Mouse (Mus musculus) bone marrow macrophage, adult 2 months (primary cell): ENCODE data around the gene Foxa1. TPM values are rescaled to one million over a fixed set of nuclear protein-coding genes. Genes with fewer than 3 reads are reported as not detected.

Experiments
- H3K27ac ChIP-seq: 2 replicates; pipeline ENCODE4 v1.5.1; 2012; ENCODE audit warnings: low read depth, low read length; ENCODE audit not compliant: insufficient read depth
- H3K4me1 ChIP-seq: 2 replicates; pipeline ENCODE4 v1.6.1; 2012; ENCODE audit warnings: low read length; ENCODE audit not compliant: control insufficient read depth, insufficient read depth
- H3K4me3 ChIP-seq: 2 replicates; pipeline ENCODE4 v1.5.1; 2012; ENCODE audit warnings: mild to moderate bottlenecking, low read length, moderate library complexity; ENCODE audit not compliant: insufficient read depth
- CTCF ChIP-seq: IDR thresholded peaks from 2 replicates; pipeline ENCODE4 v1.5.1; 2012; ENCODE audit warnings: low read depth, mild to moderate bottlenecking, low read length, moderate library complexity
- POLR2A ChIP-seq: IDR thresholded peaks from 2 replicates; pipeline ENCODE4 v1.6.1; 2012; ENCODE audit warnings: mild to moderate bottlenecking, low read depth, low read length, borderline replicate concordance
- polyA plus RNA-seq: library from polyadenylated mRNA; stranded (reverse); fragments of >200 nt; gene quantifications from 2 replicates; pipeline ENCODE4 v1.2.4, GENCODE M21; 2012; ENCODE audit not compliant: missing spikeins, insufficient read depth, insufficient read length

The Foxa1 gene
- polyA plus RNA-seq, 1 experiment = not detected

DNA sequence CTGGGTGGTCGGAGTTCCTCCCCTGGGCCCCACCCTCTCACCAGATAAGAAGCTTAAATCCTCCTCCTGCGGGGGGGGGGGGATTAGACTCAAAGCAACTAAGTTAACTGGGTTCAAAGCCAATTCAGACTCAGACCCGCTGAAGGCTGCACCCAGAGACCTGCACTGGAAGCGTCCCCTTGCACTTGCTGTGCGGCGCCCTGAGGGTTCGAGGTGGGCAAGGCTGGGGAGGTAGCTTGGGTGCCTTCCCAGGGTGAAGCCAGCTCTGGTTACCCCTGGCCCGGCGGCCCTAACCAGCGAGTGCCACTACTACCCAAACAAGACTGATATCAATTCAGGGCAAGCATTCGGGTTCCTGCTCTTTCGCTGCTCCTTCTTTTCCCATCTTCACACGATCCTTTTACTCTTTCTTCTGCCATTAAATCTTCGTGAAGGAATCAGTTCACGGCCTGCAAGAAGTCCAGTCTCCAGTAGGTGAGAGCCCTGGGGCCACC lies 3.0 kb upstream of the Foxa1 start:
- Histone ChIP-seq H3K27ac (no peak overlapping the region), H3K4me1 (peaks cover 7% of the 10 kb centered on the region), H3K4me3 (no peak overlapping the region)
- no peak for TF ChIP-seq POLR2A
- TF ChIP-seq CTCF = no peak

DNA sequence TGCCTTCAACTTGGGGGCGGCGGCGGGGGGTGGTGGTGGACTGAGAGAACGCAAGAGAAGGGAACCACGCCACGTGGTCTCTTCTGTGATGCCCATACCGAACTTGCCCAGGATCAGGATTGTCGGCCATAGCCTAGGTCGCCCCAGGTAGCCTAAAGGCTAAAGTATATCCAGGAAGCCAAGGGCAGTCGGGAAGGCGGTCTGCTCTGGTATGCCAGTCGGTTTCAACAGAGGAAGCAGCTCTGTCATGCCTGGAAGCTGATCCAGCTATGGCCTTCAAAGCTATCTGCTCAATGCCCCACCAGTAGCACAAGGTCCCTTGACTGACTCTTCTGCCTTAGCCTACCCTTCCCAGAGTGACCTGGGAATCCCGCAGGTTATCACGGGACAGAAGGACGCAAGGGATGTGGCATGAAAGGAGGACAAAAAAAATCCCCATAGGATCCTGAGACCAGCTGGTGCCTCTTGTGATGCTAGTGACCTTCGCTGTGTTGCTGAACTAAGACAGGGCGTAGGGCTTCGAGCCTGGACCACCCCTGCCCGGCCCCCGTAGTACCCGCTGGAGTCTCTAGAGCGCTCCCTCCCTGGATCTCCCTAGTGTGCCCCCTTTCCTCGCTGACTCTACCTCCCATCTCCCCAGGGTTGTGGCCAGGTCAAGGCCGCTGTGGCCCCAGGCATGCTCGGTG lies 2.4 kb upstream of the Foxa1 start:
- Histone ChIP-seq H3K4me1 (peaks cover 7% of the 10 kb centered on the region), H3K4me3 (no peak overlapping the region), H3K27ac (no peak overlapping the region)
- TF ChIP-seq CTCF = no peak
- no peak for TF ChIP-seq POLR2A

- TF ChIP-seq CTCF (no peak), POLR2A (no peak)
- peaks cover 7% of the 10 kb centered on the region for H3K4me1 ChIP-seq
Measured at GRCm38 (mm10) chr12:57548352-57548980, 1.8 kb upstream of the Foxa1 start.

GRCm38 (mm10) chr12:57547890-57548289 lies 1.2 kb upstream of the Foxa1 start:
- Histone ChIP-seq H3K27ac (no peak overlapping the region), H3K4me1 (peaks cover 7% of the 10 kb centered on the region), H3K4me3 (no peak overlapping the region)
- no peak for TF ChIP-seq POLR2A
- no peak for TF ChIP-seq CTCF

More at GRCm38 (mm10) chr12:57548352-57548980, 1.8 kb upstream of the Foxa1 start:
- H3K4me3 ChIP-seq = no peak overlapping the region
- no peak overlapping the region for H3K27ac ChIP-seq

DNA sequence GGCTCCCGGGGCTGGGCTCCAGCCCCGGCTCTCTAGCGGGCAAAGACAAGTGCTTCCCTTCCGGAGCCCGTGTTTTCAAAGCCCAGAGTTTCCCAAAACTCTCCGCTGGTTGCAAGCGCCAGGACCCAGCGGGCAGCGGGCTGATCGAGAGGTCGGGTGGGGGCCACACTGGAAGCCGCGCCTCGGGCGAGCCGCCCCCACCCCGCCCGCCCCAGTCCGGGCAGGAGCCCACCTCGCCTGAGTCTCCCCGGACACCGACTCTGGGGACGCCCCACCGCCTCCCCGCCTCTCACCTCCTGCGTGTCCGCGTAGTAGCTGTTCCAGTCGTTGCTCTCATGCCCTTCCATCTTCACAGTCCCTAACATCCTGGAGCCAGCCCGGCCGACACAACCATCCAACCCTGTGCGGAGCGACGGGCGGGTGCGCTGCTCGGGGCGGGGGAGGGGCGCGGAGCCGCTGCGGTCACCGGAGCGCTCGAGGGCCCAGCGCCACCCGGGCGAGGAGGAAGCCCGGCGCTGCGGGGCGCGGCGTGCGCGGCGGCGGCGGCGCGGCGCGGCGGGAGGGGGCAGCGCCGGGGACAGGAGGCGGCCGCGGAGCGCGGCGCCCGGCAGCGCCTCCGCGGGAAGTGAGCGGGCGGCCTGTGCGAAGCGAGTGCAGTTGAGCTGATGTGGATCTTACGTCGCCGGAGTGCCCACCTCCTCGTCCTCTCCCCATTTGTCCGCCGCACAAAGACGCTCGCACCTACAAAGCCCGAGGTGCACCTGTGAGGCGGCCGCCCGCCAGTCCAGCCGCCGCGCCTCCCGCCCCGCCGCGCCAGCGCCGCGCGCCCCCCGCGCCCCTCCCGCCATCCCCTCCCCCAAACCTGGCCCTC lies 1.1 kb downstream of the Foxa1 start:
- TF ChIP-seq CTCF (no peak), POLR2A (no peak)
- Histone ChIP-seq H3K4me3 (peak overlapping the region; percentile 50), H3K4me1 (peaks cover 9% of the 10 kb centered on the region), H3K27ac (no peak overlapping the region)

- Histone ChIP-seq H3K27ac (no peak overlapping the region), H3K4me3 (peak overlapping the region; percentile 50), H3K4me1 (peaks cover 9% of the 10 kb centered on the region)
- TF ChIP-seq POLR2A = no peak
- peak; percentile 86 for TF ChIP-seq CTCF
Measured at GRCm38 (mm10) chr12:57544641-57545370, 1.9 kb downstream of the Foxa1 start.

GRCm38 (mm10) chr12:57543627-57543991 lies 3.1 kb downstream of the Foxa1 start:
- TF ChIP-seq POLR2A (no peak), CTCF (no peak)
- peaks cover 9% of the 10 kb centered on the region for H3K4me1 ChIP-seq
- H3K4me3 ChIP-seq = no peak overlapping the region
- no peak overlapping the region for H3K27ac ChIP-seq

- H3K4me1 ChIP-seq = peaks cover 6% of the 10 kb centered on the region
- H3K27ac ChIP-seq = no peak overlapping the region
- no peak overlapping the region for H3K4me3 ChIP-seq
- TF ChIP-seq POLR2A (no peak), CTCF (no peak)
Measured at GRCm38 (mm10) chr12:57542746-57543626, 3.7 kb downstream of the Foxa1 start.
